Mouse (Mus musculus) forebrain, postnatal 0 days (tissue): ENCODE data around the gene Rogdi. TPM values are rescaled to one million over a fixed set of nuclear protein-coding genes. Genes with fewer than 3 reads are reported as not detected.

ENCODE experiments used
- ATAC-seq: fragments of 200-750 bp; cut with Nextera tagmentation; 2 replicates; pipeline ENCODE4 v1.8.0; 2017; ENCODE audit warnings: mild to moderate bottlenecking, moderate library complexity
- DNase-seq: peaks from one replicate; pipeline ENCODE4 v3.0.0-alpha.2; 2015
- H3K27ac ChIP-seq: fragments of 300-500 bp; sonication (generic); 2 replicates; pipeline ENCODE4 v1.5.1; 2014; ENCODE audit warnings: low read depth, mild to moderate bottlenecking, antibody characterized with exemption, low read length, moderate library complexity, mixed read lengths
- H3K27me3 ChIP-seq: fragments of 300-500 bp; sonication (generic); 2 replicates; pipeline ENCODE4 v1.6.1; 2014; ENCODE audit warnings: mild to moderate bottlenecking, low read length, mixed read lengths; ENCODE audit not compliant: insufficient read depth
- H3K36me3 ChIP-seq: fragments of 300-500 bp; sonication (generic); 2 replicates; pipeline ENCODE4 v1.6.1; 2014; ENCODE audit warnings: mild to moderate bottlenecking, moderate library complexity; ENCODE audit not compliant: insufficient read depth
- H3K4me1 ChIP-seq: fragments of 300-500 bp; sonication (generic); 2 replicates; pipeline ENCODE4 v1.6.1; 2014; ENCODE audit warnings: antibody characterized with exemption; ENCODE audit not compliant: insufficient read depth
- H3K4me2 ChIP-seq: fragments of 300-500 bp; sonication (generic); 2 replicates; pipeline ENCODE4 v1.6.1; 2014; ENCODE audit warnings: low read depth, mild to moderate bottlenecking, moderate library complexity
- H3K4me3 ChIP-seq: fragments of 300-500 bp; sonication (generic); 2 replicates; pipeline ENCODE4 v1.5.1; 2014; ENCODE audit warnings: low read depth, low read length, mixed read lengths
- H3K9ac ChIP-seq: fragments of 300-500 bp; sonication (generic); 2 replicates; pipeline ENCODE4 v1.6.1; 2014; ENCODE audit warnings: mild to moderate bottlenecking
- H3K9me3 ChIP-seq: fragments of 300-500 bp; sonication (generic); 2 replicates; pipeline ENCODE4 v1.6.1; 2016; ENCODE audit warnings: low read length
- CTCF ChIP-seq: sonication (generic); IDR thresholded peaks from 2 replicates; pipeline ENCODE4 v1.5.1; 2016; ENCODE audit warnings: antibody characterized with exemption, control low read depth, low read depth
- WGBS: fragments of 180-500 bp; shearing (Covaris S2); extraction: QIAGEN DNeasy Blood & Tissue Kit; methylation state at CpG from one replicate; pipeline ENCODE4 v1.1.7; 2014; 5-methylcytosine and 5-hydroxymethylcytosine counted together
- polyA plus RNA-seq: library from polyadenylated mRNA; unstranded; fragments of >200 nt; fragmentation: Nextera tagmentation; extraction: Ambion mirVana; gene quantifications from 2 replicates; pipeline ENCODE4 v1.2.1, GENCODE M21; 2015
- total RNA-seq: library from RNA; depleted of rRNA; stranded (reverse); fragments of >200 nt; gene quantifications from 2 replicates; pipeline ENCODE4 v1.2.3, GENCODE M21; 2014; rRNA removed

Rogdi gene
- total and polyA plus RNA-seq, 2 experiments from 2014 or later: 75.3 to 130 TPM

DNA sequence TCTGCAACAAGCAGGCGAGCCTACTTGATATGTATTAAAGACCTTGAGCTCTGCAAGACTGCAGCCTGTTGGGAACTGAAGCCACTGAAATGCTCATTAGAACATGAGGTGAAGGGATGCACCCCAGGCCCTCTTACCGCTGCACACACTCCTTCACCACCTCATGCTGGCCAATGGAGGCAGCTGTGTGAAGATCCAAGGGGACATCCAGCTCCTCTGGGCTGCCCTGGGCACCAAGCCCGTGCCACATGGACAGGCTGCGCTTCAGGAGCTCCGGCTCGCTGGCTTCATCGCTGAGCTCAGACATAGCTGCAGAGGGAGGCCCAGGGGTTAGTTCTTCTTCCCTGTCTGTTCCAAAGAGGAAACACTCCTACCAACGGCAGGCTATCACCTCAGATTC lies 53.1 kb downstream of the Rogdi start:
- Histone ChIP-seq H3K9me3 (no peaks in the 10 kb centered on the region), H3K36me3 (peaks cover 28% of the 10 kb centered on the region), H3K27ac (no peak overlapping the region), H3K9ac (no peak overlapping the region), H3K27me3 (no peaks in the 10 kb centered on the region), H3K4me3 (no peak overlapping the region), H3K4me2 (no peak overlapping the region), H3K4me1 (peaks cover 8% of the 10 kb centered on the region; the same call in 1 of the 2 replicates)
- WGBS: 89% methylated on average over 8 of the region's 8 CpGs
- no peak for DNase-seq
- no peak for TF ChIP-seq CTCF
- ATAC-seq: no peak

Other genes starting within 250 kb of the Rogdi start
- 89.5 and 99.0 TPM in 2 replicates for gene Cdip1, start 223.3 kb downstream of the Rogdi start, total RNA-seq
- gene Cdip1, start 223.3 kb downstream of the Rogdi start, polyA plus RNA-seq: 107 and 115 TPM in 2 replicates
- gene 4930562C15Rik, start 178.1 kb downstream of the Rogdi start, total RNA-seq: not detected in 2 replicates
- 0.17 TPM in 1 of 2 replicates, not detected in the other for gene 4930562C15Rik, start 178.1 kb downstream of the Rogdi start, polyA plus RNA-seq
- gene Ubald1, start 133.2 kb downstream of the Rogdi start, total RNA-seq: 27.7 and 37.7 TPM in 2 replicates
- gene Ubald1, start 133.2 kb downstream of the Rogdi start, polyA plus RNA-seq: 79.2 and 80.7 TPM in 2 replicates
- gene Mgrn1, start 127.3 kb downstream of the Rogdi start, total RNA-seq: 123 and 167 TPM in 2 replicates
- gene Mgrn1, start 127.3 kb downstream of the Rogdi start, polyA plus RNA-seq: 96.1 and 109 TPM in 2 replicates
- gene Nudt16l1, start 74.8 kb downstream of the Rogdi start, total RNA-seq: 36.6 and 40.0 TPM in 2 replicates
- 133 and 140 TPM in 2 replicates for gene Nudt16l1, start 74.8 kb downstream of the Rogdi start, polyA plus RNA-seq
- 55.6 and 58.6 TPM in 2 replicates for gene Anks3, start 49.3 kb downstream of the Rogdi start, total RNA-seq
- gene Anks3, start 49.3 kb downstream of the Rogdi start, polyA plus RNA-seq: 34.8 and 37.6 TPM in 2 replicates
- gene Sept12, start 15.7 kb downstream of the Rogdi start, total RNA-seq: not detected in 2 replicates
- not detected in 2 replicates for gene Sept12, start 15.7 kb downstream of the Rogdi start, polyA plus RNA-seq
- not detected in 2 replicates for gene Smim22, start 6.3 kb downstream of the Rogdi start, total RNA-seq
- 0.87 and 1.8 TPM in 2 replicates for gene Smim22, start 6.3 kb downstream of the Rogdi start, polyA plus RNA-seq
- 180 and 186 TPM in 2 replicates for gene Glyr1, start 36.3 kb upstream of the Rogdi start, total RNA-seq
- 138 and 157 TPM in 2 replicates for gene Glyr1, start 36.3 kb upstream of the Rogdi start, polyA plus RNA-seq
- 24.2 and 34.9 TPM in 2 replicates for gene Ubn1, start 36.5 kb upstream of the Rogdi start, total RNA-seq
- 4.7 and 7.0 TPM in 2 replicates for gene Ubn1, start 36.5 kb upstream of the Rogdi start, polyA plus RNA-seq
- 0.08 and 0.10 TPM in 2 replicates for gene Ppl, start 118.9 kb upstream of the Rogdi start, total RNA-seq
- 0.03 and 0.07 TPM in 2 replicates for gene Ppl, start 118.9 kb upstream of the Rogdi start, polyA plus RNA-seq
- 0.15 and 0.48 TPM in 2 replicates for gene Sec14l5, start 133.6 kb upstream of the Rogdi start, total RNA-seq
- 0.05 and 0.08 TPM in 2 replicates for gene Sec14l5, start 133.6 kb upstream of the Rogdi start, polyA plus RNA-seq
- 6.5 and 8.9 TPM in 2 replicates for gene Nagpa, start 190.5 kb upstream of the Rogdi start, total RNA-seq
- 7.0 and 8.8 TPM in 2 replicates for gene Nagpa, start 190.5 kb upstream of the Rogdi start, polyA plus RNA-seq
- gene AU021092, start 208.7 kb upstream of the Rogdi start, total RNA-seq: 17.2 and 21.8 TPM in 2 replicates
- gene AU021092, start 208.7 kb upstream of the Rogdi start, polyA plus RNA-seq: 9.8 and 10.9 TPM in 2 replicates
- gene Alg1, start 220.1 kb upstream of the Rogdi start, total RNA-seq: 39.7 and 41.1 TPM in 2 replicates
- gene Alg1, start 220.1 kb upstream of the Rogdi start, polyA plus RNA-seq: 38.9 and 43.7 TPM in 2 replicates
- 6.3 and 8.3 TPM in 2 replicates for gene Eef2kmt, start 242.4 kb upstream of the Rogdi start, total RNA-seq
- gene Eef2kmt, start 242.4 kb upstream of the Rogdi start, polyA plus RNA-seq: 6.7 TPM in 2 replicates